Mouse (Mus musculus) E14TG2a.4 (cell line): ENCODE data around the gene Bace1.

ENCODE experiments used
- CTCF ChIP-seq: conservative IDR thresholded peaks from 2 replicates; pipeline ENCODE4 v1.5.1; 2014; ENCODE audit warnings: low read length
- NANOG ChIP-seq: IDR thresholded peaks from 2 replicates; pipeline ENCODE4 v1.6.1; 2014; ENCODE audit warnings: borderline replicate concordance, low read length, mixed read lengths
- POU5F1 ChIP-seq: IDR thresholded peaks from 2 replicates; pipeline ENCODE4 v1.6.1; 2014; ENCODE audit warnings: low read length, borderline replicate concordance

GRCm38 (mm10) chr9:45818406-45819011 is 19.9 kb upstream of the Bace1 start:
- TF ChIP-seq CTCF (no peak), POU5F1 (no peak), NANOG (no peak)
